In the genomic region with DNA sequence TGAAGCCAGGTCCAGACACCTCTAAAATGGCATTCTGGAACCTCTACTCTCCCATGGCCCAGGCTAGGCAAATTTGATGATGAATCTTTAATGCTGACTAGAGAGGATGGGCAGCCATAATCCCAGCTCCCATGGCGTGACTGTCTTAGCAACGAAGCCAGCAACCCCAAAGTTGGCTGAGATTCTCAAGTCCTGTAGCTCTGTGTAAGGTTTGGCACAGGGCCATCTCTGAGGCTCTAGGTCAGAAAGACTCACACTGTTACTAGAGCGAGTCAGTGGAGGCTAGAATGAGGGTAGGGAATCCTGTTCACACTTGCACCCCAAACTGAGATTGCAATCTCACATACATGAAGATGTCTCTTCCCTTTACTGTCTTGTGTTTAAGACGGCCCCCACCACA, we compare ENCODE assay signal across 19 mouse cellular contexts. TPM values are rescaled to one million over a fixed set of nuclear protein-coding genes. Genes with fewer than 3 reads are reported as not detected.
A peak's percentile ranks its signal among the peaks of the same experiment; 100 is the strongest.
DNase-seq lines count a peak whose midpoint lies in the region; TF ChIP-seq lines count a peak whose summit lies in the region.
"Had no signal": no experiment of that assay in that cellular context is flagged by ENCODE, and none has a peak within 500 bp of the region (broad histone marks: within the 10 kb centered on the region; RNA-seq: fewer than 3 reads in every experiment).

No protein-coding gene starts in this region.

- peak; percentile 30 for DNase-seq in adrenal gland, postnatal 10 days
- DNase-seq in adrenal gland, adult (ENCODE audit: inconsistent age in 2 of 2, low spot score in 1 of 2), result no peak
- DNase-seq in heart, postnatal 10 days, result peak; percentile 4 to 8
- no peak for DNase-seq in heart, adult 11 months
- DNase-seq in left cerebral cortex, postnatal 4 days, result peak; percentile 53
- no peak for DNase-seq in left cerebral cortex, postnatal 10 days (ENCODE audit: extremely low spot score in 1 of 2, low spot score in 2 of 2)
- peak; percentile 62 for DNase-seq in MN1 (ENCODE audit: low spot score)
- no peak for DNase-seq in gastrocnemius, adult 2 months
- DNase-seq: adrenal gland, adult 2 months; cerebellum, adult 11 months; cerebellum, postnatal 36 days; gastrocnemius, postnatal 10 days; kidney, adult 11 months; kidney, postnatal 14 days; right cerebral cortex, postnatal 25 days; thymus, adult 18-20 months; thymus, postnatal 4 days had no signal

- no peak overlapping the region for H3K27ac ChIP-seq in gastrocnemius, adult 2 months
- H3K27ac ChIP-seq: liver, embryonic 12.5 days; lung, embryonic 15.5 days had no signal

- intact Hi-C loops in heart, postnatal 10 days (cut with DNase I), result loop anchor here (5.0 to 10.0 kb wide), 2 partner anchors 182 to 375 kb away; partner anchors contain the start of gene Wipi1
- intact Hi-C loops in left cerebral cortex, postnatal 4 days (cut with DNase I), result loop anchor here (5.0 to 10.0 kb wide), 2 partner anchors 57 to 345 kb away; partner anchors contain the start of gene Rgs9
- intact Hi-C loops in left cerebral cortex, postnatal 10 days (cut with DNase I), result loop anchor here (5.0 to 10.0 kb wide), 2 partner anchors 205 to 622 kb away; no protein-coding TSS in a partner anchor
- intact Hi-C loops in gastrocnemius, adult 2 months (cut with DNase I), result loop anchor here (5.0 to 10.0 kb wide), 3 partner anchors 207 to 625 kb away; no protein-coding TSS in a partner anchor

- H3K4me3 ChIP-seq in gastrocnemius, adult 2 months, result no peak overlapping the region
- H3K4me3 ChIP-seq: liver, embryonic 12.5 days; lung, embryonic 15.5 days had no signal

- TF ChIP-seq CTCF in gastrocnemius, adult 2 months (IDR thresholded peaks at IDR 0.05), result no peak

RNA-seq across cellular contexts. Expression of gene Rgs9, which starts 57.8 kb away (rescaled TPM):
- total RNA-seq in adrenal gland, postnatal 10 days (2021), result 1 to 10 TPM; 5.3 to 7.8 TPM
- under 1 TPM; 0.62 to 0.69 TPM for total RNA-seq in heart, postnatal 10 days (2021)
- 10 to 100 TPM; 37.0 to 37.7 TPM for total RNA-seq in left cerebral cortex, postnatal 4 days (2021)
- 10 to 100 TPM; 27.5 to 41.7 TPM for total RNA-seq in left cerebral cortex, postnatal 10 days (2021)
- under 1 TPM; 0.13 to 0.20 TPM for total RNA-seq in gastrocnemius, adult 2 months (2021)

Comparison
In these comparisons a context has a peak if more than half of its experiments do, and no peak if none do; other contexts are left out.
1. DNase-seq: peak in adrenal gland, postnatal 10 days (single experiment), heart, postnatal 10 days (2 of 2), left cerebral cortex, postnatal 4 days (single experiment) and MN1 (single experiment); none in adrenal gland, adult (0 of 2), heart, adult 11 months (single experiment), left cerebral cortex, postnatal 10 days (0 of 2) and gastrocnemius, adult 2 months (single experiment).